Mouse (Mus musculus) kidney, postnatal 10 days (tissue): Measurements from ENCODE around the gene Lalba.
"Not testable (repeated sequence)": the region's sequence is repeated elsewhere in the genome, so short reads cannot be mapped to it uniquely, and the experiment has no call there.

Experiments
- DNase-seq: peaks from one replicate; pipeline ENCODE4 v3.0.0; 2021; ENCODE audit warnings: mixed read lengths

The Lalba gene

GRCm38 (mm10) chr15:98491332-98491731 is 8.8 kb upstream of the Lalba start:
- DNase-seq = no peak

GRCm38 (mm10) chr15:98486433-98487021 is 4.0 kb upstream of the Lalba start:
- no peak for DNase-seq

GRCm38 (mm10) chr15:98483907-98484886 is 1.7 kb upstream of the Lalba start:
- DNase-seq = peak; percentile 73

GRCm38 (mm10) chr15:98479568-98480102 is 2.9 kb downstream of the Lalba start:
- DNase-seq = no peak

GRCm38 (mm10) chr15:98476281-98476680 is 6.2 kb downstream of the Lalba start:
- no peak for DNase-seq

GRCm38 (mm10) chr15:98475382-98475781 is 7.1 kb downstream of the Lalba start:
- peak; percentile 70 for DNase-seq

GRCm38 (mm10) chr15:98474958-98475357 is 7.6 kb downstream of the Lalba start:
- no peak for DNase-seq

GRCm38 (mm10) chr15:98471539-98471938 is 11.0 kb downstream of the Lalba start:
- DNase-seq = no peak

- no peak for DNase-seq
Measured at GRCm38 (mm10) chr15:98469596-98469995, 12.9 kb downstream of the Lalba start, which contains the start of gene OR5BS1P. OR5BS1P (plus strand) TSS chr15:98469896.

- DNase-seq = no peak
Measured at GRCm38 (mm10) chr15:98452288-98452687, 30.2 kb downstream of the Lalba start, which contains the start of gene Olfr281. Olfr281 (plus strand) TSS chr15:98452588.

- peak; percentile 44 for DNase-seq
Measured at GRCm38 (mm10) chr15:98448521-98448920, 34.0 kb downstream of the Lalba start.

GRCm38 (mm10) chr15:98444561-98444960 is 38.0 kb downstream of the Lalba start:
- no peak for DNase-seq

- DNase-seq = not testable (repeated sequence)
Measured at GRCm38 (mm10) chr15:98430925-98431324, 51.6 kb downstream of the Lalba start, which contains the start of gene Olfr282. Olfr282 (plus strand) TSS chr15:98431225.
